ENCODE assay signal across 29 mouse cellular contexts in genomic region chr15:56119287-56120065, GRCm38 (mm10).
A peak's percentile ranks its signal among the peaks of the same experiment; 100 is the strongest.
DNase-seq lines count a peak whose midpoint lies in the region; ATAC-seq and TF ChIP-seq lines count a peak whose summit lies in the region.
"Had no signal": no experiment of that assay in that cellular context is flagged by ENCODE, and none has a peak within 500 bp of the region (broad histone marks: within the 10 kb centered on the region; RNA-seq: fewer than 3 reads in every experiment).

No protein-coding gene starts in this region.

- no peaks in the 10 kb centered on the region for H3K9me3 ChIP-seq in lung, embryonic 14.5 days (ENCODE audit: low read depth, low read length)
- H3K9me3 ChIP-seq: embryonic facial prominence, embryonic 10.5 days; embryonic facial prominence, embryonic 13.5 days; forebrain, embryonic 10.5 days; hindbrain, embryonic 12.5 days; hindbrain, embryonic 15.5 days had no signal

- no peaks in the 10 kb centered on the region for H3K36me3 ChIP-seq in lung, embryonic 14.5 days (ENCODE audit: insufficient read depth)
- H3K36me3 ChIP-seq: embryonic facial prominence, embryonic 10.5 days; embryonic facial prominence, embryonic 13.5 days; forebrain, embryonic 10.5 days; hindbrain, embryonic 12.5 days; hindbrain, embryonic 15.5 days had no signal

- no peaks in the 10 kb centered on the region for H3K27me3 ChIP-seq in lung, embryonic 14.5 days (ENCODE audit: insufficient read depth, low read length)
- H3K27me3 ChIP-seq: embryonic facial prominence, embryonic 13.5 days; hindbrain, embryonic 12.5 days; hindbrain, embryonic 15.5 days had no signal

- intact Hi-C loops in heart, postnatal 25 days (cut with DNase I): no loop called here

- no peak overlapping the region for H3K4me2 ChIP-seq in lung, embryonic 14.5 days
- H3K4me2 ChIP-seq: embryonic facial prominence, embryonic 13.5 days; heart, embryonic 11.5 days; hindbrain, embryonic 12.5 days; hindbrain, embryonic 15.5 days had no signal

- no peaks in the 10 kb centered on the region for H3K4me1 ChIP-seq in lung, embryonic 14.5 days (ENCODE audit: insufficient read depth)
- H3K4me1 ChIP-seq: embryonic facial prominence, embryonic 10.5 days; embryonic facial prominence, embryonic 13.5 days; forebrain, embryonic 10.5 days; hindbrain, embryonic 12.5 days; hindbrain, embryonic 15.5 days had no signal

- no peak overlapping the region for H3K4me3 ChIP-seq in lung, embryonic 14.5 days (ENCODE audit: low read depth, low read length)
- H3K4me3 ChIP-seq: embryonic facial prominence, embryonic 10.5 days; embryonic facial prominence, embryonic 13.5 days; erythroblast, embryonic 14.5 days; forebrain, embryonic 10.5 days; gastrocnemius, adult 2 months; hindbrain, embryonic 12.5 days; hindbrain, embryonic 15.5 days had no signal

- no peak for ATAC-seq in lung, embryonic 14.5 days (ENCODE audit: insufficient read depth)
- ATAC-seq in hematopoietic stem cell, adult 5-6 weeks (replicated peaks in 1 of 2; ENCODE audit: insufficient read depth in 1 of 2, low FRiP score in 2 of 2, low TSS enrichment in 1 of 2, low read depth in 1 of 2, poor library complexity in 2 of 2, severe bottlenecking in 2 of 2): peak; percentile 88 to 93
- peak; percentile 65 for ATAC-seq in megakaryocyte-erythroid progenitor cell, adult 5-6 weeks (replicated peaks; ENCODE audit: low FRiP score, low TSS enrichment, poor library complexity, severe bottlenecking)
- ATAC-seq: forebrain, embryonic 14.5 days; forebrain, postnatal 0 days; intestine, postnatal 0 days had no signal

- peak; percentile 48 for DNase-seq in lung, embryonic 14.5 days
- no peak for DNase-seq in lung, adult 18-20 months
- DNase-seq in Muller cell, postnatal 12 days (ENCODE audit: inconsistent ontology term): peak; percentile 2
- no peak for DNase-seq in heart, postnatal 25 days (ENCODE audit: low spot score)
- DNase-seq in heart, adult 11 months: no peak
- no peak for DNase-seq in ovary, postnatal 14 days (ENCODE audit: low spot score)
- DNase-seq: adrenal gland, adult 8-10 months; adrenal gland, postnatal 25 days; B cell, adult 2 months; cerebellum, adult 18-20 months; cerebellum, adult 9-11 months; cerebellum, postnatal 25 days; embryo, embryonic 11 days; forebrain, postnatal 0 days; gastrocnemius, adult 2 months; gastrocnemius, postnatal 25 days; heart, postnatal 36 days; kidney, adult 2 months had no signal

- H3K27ac ChIP-seq in lung, embryonic 14.5 days (ENCODE audit: low read depth): no peak overlapping the region
- H3K27ac ChIP-seq: embryonic facial prominence, embryonic 10.5 days; embryonic facial prominence, embryonic 13.5 days; forebrain, embryonic 10.5 days; gastrocnemius, adult 2 months; hindbrain, embryonic 12.5 days; hindbrain, embryonic 15.5 days had no signal

- no peak for TF ChIP-seq CTCF in lung, embryonic 14.5 days (IDR thresholded peaks at IDR 0.05; ENCODE audit: low read depth)

- no peak overlapping the region for H3K9ac ChIP-seq in lung, embryonic 14.5 days
- H3K9ac ChIP-seq: embryonic facial prominence, embryonic 13.5 days; forebrain, postnatal 0 days; hindbrain, embryonic 12.5 days; hindbrain, embryonic 15.5 days had no signal

Comparison
In these comparisons a context has a peak if more than half of its experiments do, and no peak if none do; other contexts are left out.
1. DNase-seq: peak in lung, embryonic 14.5 days (single experiment) and Muller cell, postnatal 12 days (single experiment); none in lung, adult 18-20 months (0 of 2), heart, postnatal 25 days (single experiment), heart, adult 11 months (single experiment) and ovary, postnatal 14 days (single experiment).